8 mouse cellular contexts compared by ENCODE assay signal in genomic region chr11:62613657-62614365, GRCm38 (mm10). TPM values are rescaled to one million over a fixed set of nuclear protein-coding genes. Genes with fewer than 3 reads are reported as not detected.
DNase-seq lines count a peak whose midpoint lies in the region; ATAC-seq and TF ChIP-seq lines count a peak whose summit lies in the region.

No protein-coding gene starts in this region.

- no peak for TF ChIP-seq POLR2A in cortical plate, adult 2 months (IDR thresholded peaks at IDR 0.05; ENCODE audit: extremely low read depth, insufficient read depth, low read length)

- peaks cover 40% of the 10 kb centered on the region for H3K36me3 ChIP-seq in megakaryocyte, embryonic 14.5 days (replicated peaks; ENCODE audit: low read length)

- peak; percentile 95 for DNase-seq in gastrocnemius, postnatal 10 days
- peak; percentile 93 for DNase-seq in induced T-regulatory cell, adult 2 months (ENCODE audit: low read depth)
- peak; percentile 84 to 86 for DNase-seq in left cerebral cortex, adult 8-10 months (ENCODE audit: low spot score in 2 of 2)
- DNase-seq in right cerebral cortex, adult 2 months (ENCODE audit: low spot score in 2 of 2), result peak; percentile 92 to 97
- DNase-seq in urinary bladder, postnatal 10 days (ENCODE audit: low spot score), result peak; percentile 78

- no peak overlapping the region for H3K27ac ChIP-seq in cortical plate, adult 2 months (ENCODE audit: insufficient read depth, low read length)

- H3K4me3 ChIP-seq in cortical plate, adult 2 months (ENCODE audit: insufficient read depth, low read length), result peak overlapping the region; percentile 9; the same call in 1 of the 2 replicates
- peak overlapping the region; percentile 70 for H3K4me3 ChIP-seq in megakaryocyte, embryonic 14.5 days (replicated peaks)

- TF ChIP-seq CTCF in cortical plate, adult 2 months (IDR thresholded peaks at IDR 0.05; ENCODE audit: extremely low read depth, insufficient read depth, low read length), result peak; percentile 99

- no peaks in the 10 kb centered on the region for H3K9me3 ChIP-seq in megakaryocyte, embryonic 14.5 days

- H3K27me3 ChIP-seq in megakaryocyte, embryonic 14.5 days (replicated peaks), result no peaks in the 10 kb centered on the region

- peaks cover 8% of the 10 kb centered on the region for H3K4me1 ChIP-seq in cortical plate, adult 2 months (ENCODE audit: control insufficient read depth, insufficient read depth, low read length)
- peaks cover 17% of the 10 kb centered on the region for H3K4me1 ChIP-seq in megakaryocyte, embryonic 14.5 days

- ATAC-seq in activated CD4-positive, CD25-positive, alpha-beta regulatory T cell, adult 4 months, result peak; percentile 93

RNA-seq across cellular contexts. Expression of gene Lrrc75a, which starts 34.5 kb away (rescaled TPM):
- 1 to 10 TPM; 1.0 to 1.7 TPM for polyA plus RNA-seq in activated CD4-positive, CD25-positive, alpha-beta regulatory T cell, adult 4 months (2017; shearing (Covaris generic))
- 19.7 and 22.1 TPM in 2 replicates for polyA plus RNA-seq in cortical plate, adult 2 months (2012; rRNA removed)
- 10 to 100 TPM; 14.5 to 19.1 TPM for total RNA-seq in gastrocnemius, postnatal 10 days (2021)
- total RNA-seq in left cerebral cortex, adult 8-10 months (2022), result 10 to 100 TPM; 18.8 to 21.2 (median 19.8) TPM
- polyA plus RNA-seq in megakaryocyte, embryonic 14.5 days (2012; ENCODE audit: insufficient read depth, low replicate concordance), result 4.6 and 8.6 TPM in 2 replicates

RNA-seq across cellular contexts. Expression of gene Mmgt2, which starts 34.7 kb away (rescaled TPM):
- polyA plus RNA-seq in activated CD4-positive, CD25-positive, alpha-beta regulatory T cell, adult 4 months (2017; shearing (Covaris generic)), result 10 to 100 TPM; 32.9 to 42.3 TPM
- polyA plus RNA-seq in cortical plate, adult 2 months (2012; rRNA removed), result 36.2 and 39.3 TPM in 2 replicates
- total RNA-seq in gastrocnemius, postnatal 10 days (2021), result 10 to 100 TPM; 12.6 to 12.8 TPM
- 10 to 100 TPM; 21.5 to 34.3 (median 25.6) TPM for total RNA-seq in left cerebral cortex, adult 8-10 months (2022)
- 19.9 and 26.5 TPM in 2 replicates for polyA plus RNA-seq in megakaryocyte, embryonic 14.5 days (2012; ENCODE audit: insufficient read depth, low replicate concordance)

RNA-seq across cellular contexts. Expression of gene Trpv2, which starts 39.5 kb away (rescaled TPM):
- polyA plus RNA-seq in activated CD4-positive, CD25-positive, alpha-beta regulatory T cell, adult 4 months (2017; shearing (Covaris generic)), result 10 to 100 TPM; 76.8 to 79.0 TPM
- polyA plus RNA-seq in cortical plate, adult 2 months (2012; rRNA removed), result 23.4 and 23.5 TPM in 2 replicates
- 1 to 10 TPM; 2.0 TPM for total RNA-seq in gastrocnemius, postnatal 10 days (2021)
- total RNA-seq in left cerebral cortex, adult 8-10 months (2022), result 10 to 100 TPM; 17.9 to 20.2 (median 19.3) TPM
- polyA plus RNA-seq in megakaryocyte, embryonic 14.5 days (2012; ENCODE audit: insufficient read depth, low replicate concordance), result 11.2 and 11.9 TPM in 2 replicates
